Mouse (Mus musculus) limb, embryonic 13.5 days (tissue): ENCODE results near the gene Asb6. TPM values are rescaled to one million over a fixed set of nuclear protein-coding genes. Genes with fewer than 3 reads are reported as not detected.

ENCODE experiments used
- ATAC-seq: fragments of 200-750 bp; cut with Nextera tagmentation; 2 replicates; pipeline ENCODE4 v1.8.0; 2017; ENCODE audit warnings: low read depth, moderate number of reproducible peaks, moderate TSS enrichment; ENCODE audit not compliant: low FRiP score
- H3K27ac ChIP-seq: fragments of 300-500 bp; sonication (generic); 2 replicates; pipeline ENCODE4 v1.5.1; 2015; ENCODE audit warnings: inconsistent platforms, mild to moderate bottlenecking, moderate library complexity
- H3K27me3 ChIP-seq: fragments of 300-500 bp; sonication (generic); 2 replicates; pipeline ENCODE4 v1.6.1; 2015; ENCODE audit warnings: mild to moderate bottlenecking, inconsistent platforms
- H3K36me3 ChIP-seq: fragments of 300-500 bp; sonication (generic); 2 replicates; pipeline ENCODE4 v1.6.1; 2015; ENCODE audit warnings: inconsistent platforms, mild to moderate bottlenecking, moderate library complexity
- H3K4me1 ChIP-seq: fragments of 300-500 bp; sonication (generic); 2 replicates; pipeline ENCODE4 v1.6.1; 2015; ENCODE audit warnings: inconsistent platforms
- H3K4me2 ChIP-seq: fragments of 300-500 bp; sonication (generic); replicated peaks from 2 replicates; pipeline ENCODE4 v1.6.1; 2015; ENCODE audit warnings: inconsistent platforms, mild to moderate bottlenecking, moderate library complexity
- H3K4me3 ChIP-seq: fragments of 300-500 bp; sonication (generic); 2 replicates; pipeline ENCODE4 v1.5.1; 2015; ENCODE audit warnings: moderate library complexity, mild to moderate bottlenecking, inconsistent platforms
- H3K9ac ChIP-seq: fragments of 300-500 bp; sonication (generic); 2 replicates; pipeline ENCODE4 v1.6.1; 2015; ENCODE audit warnings: mild to moderate bottlenecking, inconsistent platforms
- H3K9me3 ChIP-seq: fragments of 300-500 bp; sonication (generic); 2 replicates; pipeline ENCODE4 v1.6.1; 2016; ENCODE audit warnings: inconsistent platforms
- WGBS: fragments of 180-500 bp; shearing (Covaris S2); methylation state at CpG from one replicate; pipeline ENCODE4 v1.1.7; 2015; 5-methylcytosine and 5-hydroxymethylcytosine counted together
- polyA plus RNA-seq: library from polyadenylated mRNA; unstranded; fragments of >200 nt; fragmentation: Nextera tagmentation; extraction: Ambion mirVana; gene quantifications from 2 replicates; pipeline ENCODE4 v1.2.1, GENCODE M21; 2015

Asb6 gene
- polyA plus RNA-seq, 1 experiment from 2014 or later, result 39.2 TPM

- H3K4me2 ChIP-seq, result peak overlapping the region; percentile 61
- no peaks in the 10 kb centered on the region for H3K36me3 ChIP-seq
- H3K4me1 ChIP-seq, result peaks cover 38% of the 10 kb centered on the region
- WGBS, result 3% methylated on average over 48 of the region's 48 CpGs
- peak; percentile 80 for ATAC-seq
- no peaks in the 10 kb centered on the region for H3K9me3 ChIP-seq
- H3K9ac ChIP-seq, result peak overlapping the region; percentile 52; the same call in 1 of the 2 replicates
- no peaks in the 10 kb centered on the region for H3K27me3 ChIP-seq
- no peak overlapping the region for H3K27ac ChIP-seq
- H3K4me3 ChIP-seq, result peak overlapping the region; percentile 41
Observed at GRCm38 (mm10) chr2:30794179-30795108, 35.7 kb downstream of the Asb6 start.

- H3K4me1 ChIP-seq, result peaks cover 30% of the 10 kb centered on the region
- no peak overlapping the region for H3K4me2 ChIP-seq
- no peak overlapping the region for H3K9ac ChIP-seq
- no peak overlapping the region for H3K27ac ChIP-seq
- H3K27me3 ChIP-seq, result no peaks in the 10 kb centered on the region
- ATAC-seq, result no peak
- H3K4me3 ChIP-seq, result no peak overlapping the region
- WGBS, result 81% methylated on average over 7 of the region's 7 CpGs
- no peaks in the 10 kb centered on the region for H3K36me3 ChIP-seq
- no peaks in the 10 kb centered on the region for H3K9me3 ChIP-seq
Observed at GRCm38 (mm10) chr2:30792061-30792460, 38.1 kb downstream of the Asb6 start.

- Histone ChIP-seq H3K9me3 (no peaks in the 10 kb centered on the region), H3K36me3 (no peaks in the 10 kb centered on the region), H3K4me3 (no peak overlapping the region), H3K27me3 (no peaks in the 10 kb centered on the region), H3K27ac (peak overlapping the region; percentile 22; the same call in 1 of the 2 replicates), H3K4me2 (no peak overlapping the region), H3K4me1 (peaks cover 32% of the 10 kb centered on the region), H3K9ac (peak overlapping the region; percentile 31; the same call in 1 of the 2 replicates)
- ATAC-seq, result no peak
- 58% methylated on average over 4 of the region's 4 CpGs for WGBS
Observed at GRCm38 (mm10) chr2:30787466-30787865, 42.7 kb downstream of the Asb6 start.

- Histone ChIP-seq H3K27me3 (no peaks in the 10 kb centered on the region), H3K36me3 (no peaks in the 10 kb centered on the region), H3K27ac (peak overlapping the region; percentile 70; the same call in 1 of the 2 replicates), H3K4me3 (peak overlapping the region; percentile 33), H3K4me2 (peak overlapping the region; percentile 59), H3K9ac (peak overlapping the region; percentile 61), H3K4me1 (peaks cover 33% of the 10 kb centered on the region), H3K9me3 (no peaks in the 10 kb centered on the region)
- WGBS, result 10% methylated on average over 40 of the region's 40 CpGs
- peak; percentile 35; the same call in 1 of the 2 replicates for ATAC-seq
Observed at GRCm38 (mm10) chr2:30784078-30784994, 45.8 kb downstream of the Asb6 start.

- under 1% methylated on average over 13 of the region's 13 CpGs for WGBS
- Histone ChIP-seq H3K27ac (peak overlapping the region; percentile 73), H3K4me2 (peak overlapping the region; percentile 59), H3K4me1 (peaks cover 38% of the 10 kb centered on the region), H3K9ac (peak overlapping the region; percentile 63), H3K27me3 (no peaks in the 10 kb centered on the region), H3K36me3 (no peaks in the 10 kb centered on the region), H3K9me3 (no peaks in the 10 kb centered on the region), H3K4me3 (peak overlapping the region; percentile 25)
- ATAC-seq, result peak; percentile 77
Observed at GRCm38 (mm10) chr2:30783346-30783745, 46.8 kb downstream of the Asb6 start.

- 75% methylated on average over 8 of the region's 8 CpGs for WGBS
Observed at GRCm38 (mm10) chr2:30782312-30783290, 47.5 kb downstream of the Asb6 start.

GRCm38 (mm10) chr2:30779241-30779640 lies 50.9 kb downstream of the Asb6 start:
- H3K27me3 ChIP-seq, result no peaks in the 10 kb centered on the region
- H3K4me2 ChIP-seq, result no peak overlapping the region
- H3K27ac ChIP-seq, result no peak overlapping the region
- no peak overlapping the region for H3K9ac ChIP-seq
- ATAC-seq, result no peak
- no peak overlapping the region for H3K4me3 ChIP-seq
- peaks cover 17% of the 10 kb centered on the region for H3K4me1 ChIP-seq
- H3K9me3 ChIP-seq, result no peaks in the 10 kb centered on the region
- 4% methylated on average over 5 of the region's 5 CpGs for WGBS
- no peaks in the 10 kb centered on the region for H3K36me3 ChIP-seq

More at GRCm38 (mm10) chr2:30782312-30783290, 47.5 kb downstream of the Asb6 start:
- H3K4me2 ChIP-seq, result peak overlapping the region; percentile 59
- peak overlapping the region; percentile 63 for H3K9ac ChIP-seq
- H3K27me3 ChIP-seq, result no peaks in the 10 kb centered on the region
- H3K4me1 ChIP-seq, result peaks cover 38% of the 10 kb centered on the region
- H3K9me3 ChIP-seq, result no peaks in the 10 kb centered on the region
- ATAC-seq, result no peak
- peak overlapping the region; percentile 25; the same call in 1 of the 2 replicates for H3K4me3 ChIP-seq
- H3K36me3 ChIP-seq, result no peaks in the 10 kb centered on the region
- H3K27ac ChIP-seq, result peak overlapping the region; percentile 73

- no peak for ATAC-seq
- WGBS, result 74% methylated on average over 4 of the region's 4 CpGs
- no peak overlapping the region for H3K9ac ChIP-seq
Observed at GRCm38 (mm10) chr2:30778235-30778634, 51.9 kb downstream of the Asb6 start.

GRCm38 (mm10) chr2:30777266-30777665 lies 52.9 kb downstream of the Asb6 start:
- no peak overlapping the region for H3K27ac ChIP-seq
- WGBS, result 81% methylated on average over 3 of the region's 3 CpGs
- H3K4me3 ChIP-seq, result no peak overlapping the region

More at GRCm38 (mm10) chr2:30778235-30778634, 51.9 kb downstream of the Asb6 start:
- Histone ChIP-seq H3K27ac (no peak overlapping the region), H3K27me3 (no peaks in the 10 kb centered on the region), H3K36me3 (no peaks in the 10 kb centered on the region), H3K4me2 (no peak overlapping the region), H3K4me1 (peaks cover 11% of the 10 kb centered on the region), H3K4me3 (no peak overlapping the region), H3K9me3 (no peaks in the 10 kb centered on the region)

GRCm38 (mm10) chr2:30775955-30776354 lies 54.2 kb downstream of the Asb6 start:
- Histone ChIP-seq H3K4me1 (peaks cover 25% of the 10 kb centered on the region), H3K9me3 (no peaks in the 10 kb centered on the region), H3K36me3 (no peaks in the 10 kb centered on the region), H3K27me3 (no peaks in the 10 kb centered on the region), H3K4me2 (no peak overlapping the region), H3K4me3 (no peak overlapping the region), H3K27ac (no peak overlapping the region), H3K9ac (no peak overlapping the region)
- no peak for ATAC-seq
- WGBS, result 57% methylated on average over 3 of the region's 3 CpGs

More at GRCm38 (mm10) chr2:30777266-30777665, 52.9 kb downstream of the Asb6 start:
- Histone ChIP-seq H3K36me3 (no peaks in the 10 kb centered on the region), H3K27me3 (no peaks in the 10 kb centered on the region), H3K9ac (no peak overlapping the region), H3K4me2 (no peak overlapping the region), H3K9me3 (no peaks in the 10 kb centered on the region), H3K4me1 (peaks cover 12% of the 10 kb centered on the region)
- ATAC-seq, result no peak
